Mouse (Mus musculus): ENCODE data around the gene Rbfox1.

GRCm38 (mm10) chr16:6356931-6357330, 471.8 kb downstream of the Rbfox1 start:
- TF ChIP-seq GATA1 (IDR thresholded peaks at IDR 0.05; ENCODE audit: borderline replicate concordance, low read length): no peak
- no peak for TF ChIP-seq FLI1 (IDR thresholded peaks at IDR 0.05; ENCODE audit: low read length)

Data from megakaryocyte, embryonic 14.5 days (primary cell).